Mouse (Mus musculus): Measurements from ENCODE around the gene Wnt9a. TPM values are rescaled to one million over a fixed set of nuclear protein-coding genes. Genes with fewer than 3 reads are reported as not detected.

Gene Wnt9a
- polyA plus RNA-seq, 1 experiment from 2014 or later: 2.7 TPM

DNA sequence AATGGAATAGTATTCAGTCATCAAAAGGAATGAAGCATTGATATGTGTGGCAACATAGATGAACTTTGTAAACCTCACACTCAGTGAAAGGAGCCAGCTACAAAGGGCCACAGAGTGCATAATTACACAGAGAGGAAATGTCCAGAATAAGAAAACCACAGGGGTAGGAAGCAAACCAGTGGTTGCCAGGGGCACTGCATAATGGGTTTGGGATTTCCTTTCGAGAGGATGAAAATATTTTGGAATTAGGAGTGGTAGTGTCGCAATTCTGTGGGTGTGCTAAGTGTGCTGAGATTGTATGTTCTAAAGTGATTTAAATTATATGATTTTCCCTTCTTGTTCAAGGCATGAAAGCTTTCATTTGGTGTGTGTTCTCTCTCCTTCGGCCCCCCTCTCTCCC is 32.5 kb upstream of the Wnt9a start:
- Histone ChIP-seq H3K9me3 (ENCODE audit: control insufficient read depth, low read length) (no peaks in the 10 kb centered on the region), H3K36me3 (ENCODE audit: control insufficient read depth, insufficient read depth, low read length) (no peaks in the 10 kb centered on the region), H3K4me1 (replicated peaks; ENCODE audit: control insufficient read depth, insufficient read depth, low read length) (no peaks in the 10 kb centered on the region), H3K4me3 (ENCODE audit: low read depth, low read length) (no peak overlapping the region), H3K27me3 (ENCODE audit: control insufficient read depth, insufficient read depth, low read length) (0 out of 2 replicates have a peak, but pooled peaks cover 2% of the 10 kb centered on the region), H3K27ac (ENCODE audit: low read depth, low read length) (no peak overlapping the region), H3K4me2 (replicated peaks; ENCODE audit: low read depth, low read length) (no peak overlapping the region), H3K9ac (ENCODE audit: low read depth, low read length) (no peak overlapping the region)
- DNase-seq (ENCODE audit: low spot score) (no peak), ATAC-seq (ENCODE audit: low FRiP score) (no peak)
- WGBS: 84% methylated on average over 3 of the region's 3 CpGs

DNA sequence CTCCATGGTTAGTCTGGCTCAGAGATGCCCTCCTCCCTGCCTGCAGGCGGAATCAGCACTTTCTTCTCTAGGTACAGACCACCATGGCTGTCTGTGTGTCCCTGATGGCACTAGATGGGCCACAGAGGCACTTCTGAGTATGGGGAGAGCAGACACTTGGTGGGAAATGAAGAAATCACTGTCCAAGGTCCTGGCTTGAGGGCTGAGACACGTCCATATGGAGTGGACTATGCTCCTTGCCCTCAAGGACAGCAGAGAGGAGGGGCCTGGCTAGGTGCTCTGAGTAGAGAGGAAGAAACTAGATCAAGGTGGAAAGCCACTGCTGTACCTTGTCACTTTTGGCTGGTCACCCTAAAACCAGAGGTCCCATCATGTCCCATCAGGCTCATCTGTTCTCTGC is 29.9 kb upstream of the Wnt9a start:
- ATAC-seq (ENCODE audit: low FRiP score) (no peak), DNase-seq (ENCODE audit: low spot score) (no peak)
- no peak overlapping the region for H3K9ac ChIP-seq (ENCODE audit: low read depth, low read length)
- H3K9me3 ChIP-seq (ENCODE audit: control insufficient read depth, low read length): no peaks in the 10 kb centered on the region
- H3K36me3 ChIP-seq (ENCODE audit: control insufficient read depth, insufficient read depth, low read length): no peaks in the 10 kb centered on the region
- H3K4me2 ChIP-seq (replicated peaks; ENCODE audit: low read depth, low read length): no peak overlapping the region
- H3K27ac ChIP-seq (ENCODE audit: low read depth, low read length): no peak overlapping the region
- H3K4me3 ChIP-seq (ENCODE audit: low read depth, low read length): no peak overlapping the region
- WGBS: 40% methylated on average over 2 of the region's 2 CpGs
- H3K4me1 ChIP-seq (replicated peaks; ENCODE audit: control insufficient read depth, insufficient read depth, low read length): no peaks in the 10 kb centered on the region
- H3K27me3 ChIP-seq (ENCODE audit: control insufficient read depth, insufficient read depth, low read length): 0 out of 2 replicates have a peak, but pooled peaks cover 2% of the 10 kb centered on the region

DNA sequence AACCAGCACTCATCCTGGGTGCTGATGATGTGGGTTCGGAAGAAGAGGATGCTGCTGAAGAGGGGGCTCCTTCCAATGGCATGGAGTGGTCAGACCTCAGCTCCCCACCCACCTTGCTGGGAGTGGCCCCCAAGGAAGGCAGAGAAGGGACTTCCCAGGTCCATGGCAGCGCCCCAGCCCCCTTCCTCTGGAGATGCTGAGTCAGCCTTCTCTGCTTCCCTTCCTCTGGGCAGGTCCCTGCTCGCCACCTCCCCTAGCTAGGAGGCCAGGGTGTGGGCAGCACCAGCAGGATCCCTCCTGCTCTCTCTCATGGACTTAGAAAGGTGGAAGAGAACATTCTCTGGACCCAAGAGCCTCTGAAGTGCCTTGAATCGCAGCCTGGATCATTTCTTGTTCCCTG is 28.7 kb upstream of the Wnt9a start:
- H3K9ac ChIP-seq (ENCODE audit: low read depth, low read length): no peak overlapping the region
- no peaks in the 10 kb centered on the region for H3K9me3 ChIP-seq (ENCODE audit: control insufficient read depth, low read length)
- no peaks in the 10 kb centered on the region for H3K4me1 ChIP-seq (replicated peaks; ENCODE audit: control insufficient read depth, insufficient read depth, low read length)
- H3K36me3 ChIP-seq (ENCODE audit: control insufficient read depth, insufficient read depth, low read length): no peaks in the 10 kb centered on the region
- no peak for ATAC-seq (ENCODE audit: low FRiP score)
- 74% methylated on average over 4 of the region's 4 CpGs for WGBS
- DNase-seq (ENCODE audit: low spot score): no peak
- H3K4me3 ChIP-seq (ENCODE audit: low read depth, low read length): no peak overlapping the region
- 0 out of 2 replicates have a peak, but pooled peaks cover 2% of the 10 kb centered on the region for H3K27me3 ChIP-seq (ENCODE audit: control insufficient read depth, insufficient read depth, low read length)
- no peak overlapping the region for H3K27ac ChIP-seq (ENCODE audit: low read depth, low read length)
- H3K4me2 ChIP-seq (replicated peaks; ENCODE audit: low read depth, low read length): no peak overlapping the region

DNA sequence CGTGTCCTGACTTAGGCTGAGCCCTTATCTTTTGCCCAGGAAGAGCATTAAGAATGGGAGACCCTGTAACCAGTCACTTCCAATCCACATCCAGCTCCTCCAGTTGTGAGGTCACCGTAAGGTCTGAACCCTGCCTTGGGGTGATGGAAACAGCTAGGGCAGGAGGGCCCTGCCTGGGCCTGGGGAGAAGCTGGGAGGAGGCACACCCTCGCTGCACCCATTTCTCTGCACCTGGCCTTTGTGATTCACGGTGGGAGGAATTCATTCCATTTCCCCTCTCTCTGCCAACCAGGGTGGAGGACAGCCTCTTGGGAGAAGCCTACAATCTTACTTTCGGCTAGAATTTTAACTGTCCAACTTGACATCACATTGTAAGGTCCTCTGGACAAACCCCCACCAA is 24.6 kb upstream of the Wnt9a start:
- 69% methylated on average over 5 of the region's 5 CpGs for WGBS

DNA sequence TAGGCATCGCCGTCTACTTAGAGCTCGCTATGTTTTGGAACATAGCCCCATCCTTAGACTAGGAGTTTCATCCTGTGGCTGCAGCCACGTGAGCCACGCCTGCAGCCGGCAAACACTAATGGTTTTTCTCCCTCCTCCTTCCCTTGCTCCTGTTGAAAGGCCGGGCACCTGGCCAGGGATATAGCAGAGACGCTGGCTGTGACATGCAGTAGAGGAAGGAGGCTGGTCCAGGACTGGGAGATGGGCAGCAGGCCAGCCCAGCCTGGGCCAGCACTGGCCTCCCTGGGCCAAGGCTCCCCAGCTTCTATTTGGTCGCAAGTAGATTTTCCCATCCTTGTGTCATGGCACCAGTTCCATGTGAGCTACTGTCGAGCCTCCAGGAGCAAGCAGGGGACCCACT is 23.8 kb upstream of the Wnt9a start:
- peaks cover 26% of the 10 kb centered on the region for H3K27me3 ChIP-seq (ENCODE audit: control insufficient read depth, insufficient read depth, low read length)
- H3K4me1 ChIP-seq (replicated peaks; ENCODE audit: control insufficient read depth, insufficient read depth, low read length): no peaks in the 10 kb centered on the region; the same call in 1 of the 2 replicates
- no peak overlapping the region for H3K4me3 ChIP-seq (ENCODE audit: low read depth, low read length)
- no peak for ATAC-seq (ENCODE audit: low FRiP score)
- 88% methylated on average over 10 of the region's 10 CpGs for WGBS
- no peak overlapping the region for H3K4me2 ChIP-seq (replicated peaks; ENCODE audit: low read depth, low read length)
- no peaks in the 10 kb centered on the region for H3K9me3 ChIP-seq (ENCODE audit: control insufficient read depth, low read length)
- no peaks in the 10 kb centered on the region for H3K36me3 ChIP-seq (ENCODE audit: control insufficient read depth, insufficient read depth, low read length)
- no peak overlapping the region for H3K9ac ChIP-seq (ENCODE audit: low read depth, low read length)
- H3K27ac ChIP-seq (ENCODE audit: low read depth, low read length): no peak overlapping the region
- DNase-seq (ENCODE audit: low spot score): no peak

More for the DNA sequence above, 24.6 kb upstream of the Wnt9a start:
- Histone ChIP-seq H3K9ac (ENCODE audit: low read depth, low read length) (no peak overlapping the region), H3K4me3 (ENCODE audit: low read depth, low read length) (no peak overlapping the region), H3K27ac (ENCODE audit: low read depth, low read length) (no peak overlapping the region), H3K9me3 (ENCODE audit: control insufficient read depth, low read length) (no peaks in the 10 kb centered on the region), H3K27me3 (ENCODE audit: control insufficient read depth, insufficient read depth, low read length) (peaks cover 18% of the 10 kb centered on the region), H3K4me1 (replicated peaks; ENCODE audit: control insufficient read depth, insufficient read depth, low read length) (no peaks in the 10 kb centered on the region; the same call in 1 of the 2 replicates), H3K36me3 (ENCODE audit: control insufficient read depth, insufficient read depth, low read length) (no peaks in the 10 kb centered on the region), H3K4me2 (replicated peaks; ENCODE audit: low read depth, low read length) (no peak overlapping the region)
- no peak for DNase-seq (ENCODE audit: low spot score)
- no peak for ATAC-seq (ENCODE audit: low FRiP score)

DNA sequence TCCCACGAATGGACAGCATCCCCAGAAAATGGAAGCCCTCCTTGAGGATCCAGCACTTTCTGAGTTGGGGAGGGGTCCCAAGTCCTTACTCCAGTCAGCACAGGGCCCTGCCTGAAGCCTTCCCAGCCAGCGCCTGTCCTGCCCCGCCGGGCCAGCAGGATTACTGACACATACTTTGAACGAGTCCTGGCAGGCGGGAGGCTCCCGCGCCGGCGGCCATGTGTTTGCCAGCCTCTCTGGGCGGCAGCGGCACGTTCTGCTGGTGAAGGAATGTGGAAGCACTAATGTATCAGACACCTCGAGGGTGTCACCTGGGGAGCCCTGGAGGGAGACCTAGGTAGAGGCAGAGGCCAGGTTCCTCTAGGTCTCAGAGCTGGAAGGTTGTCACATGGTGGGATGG is 22.6 kb upstream of the Wnt9a start:
- Histone ChIP-seq H3K27me3 (ENCODE audit: control insufficient read depth, insufficient read depth, low read length) (peaks cover 38% of the 10 kb centered on the region), H3K9ac (ENCODE audit: low read depth, low read length) (no peak overlapping the region), H3K4me1 (replicated peaks; ENCODE audit: control insufficient read depth, insufficient read depth, low read length) (peaks cover 2% of the 10 kb centered on the region; the same call in 1 of the 2 replicates), H3K4me3 (ENCODE audit: low read depth, low read length) (no peak overlapping the region), H3K4me2 (replicated peaks; ENCODE audit: low read depth, low read length) (no peak overlapping the region), H3K36me3 (ENCODE audit: control insufficient read depth, insufficient read depth, low read length) (no peaks in the 10 kb centered on the region), H3K9me3 (ENCODE audit: control insufficient read depth, low read length) (no peaks in the 10 kb centered on the region), H3K27ac (ENCODE audit: low read depth, low read length) (no peak overlapping the region)
- ATAC-seq (ENCODE audit: low FRiP score) (no peak), DNase-seq (ENCODE audit: low spot score) (no peak)
- 29% methylated on average over 14 of the region's 14 CpGs for WGBS

DNA sequence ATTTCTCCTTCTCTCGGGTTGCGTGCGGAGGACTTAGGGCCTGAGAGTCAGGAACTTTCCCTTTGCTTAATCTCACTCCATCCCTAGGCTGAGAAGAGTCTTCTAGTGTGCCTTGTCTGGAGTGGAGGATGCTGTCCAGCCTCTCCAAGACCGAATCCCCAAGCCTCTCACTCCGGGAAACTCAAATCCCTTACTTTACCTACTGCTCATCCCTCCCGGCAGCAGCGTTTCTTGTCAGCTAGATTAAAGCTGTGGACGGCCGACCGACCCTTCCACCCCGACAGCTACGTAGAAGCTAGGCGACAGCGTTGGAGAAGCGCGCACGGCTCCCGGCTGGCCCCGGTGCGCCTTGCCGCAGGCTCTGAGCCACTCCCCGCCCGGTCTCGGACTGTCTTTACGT is 17.0 kb upstream of the Wnt9a start:
- 1% methylated on average over 22 of the region's 25 CpGs for WGBS
- ATAC-seq (ENCODE audit: low FRiP score) (no peak), DNase-seq (ENCODE audit: low spot score) (peak; percentile 55)
- Histone ChIP-seq H3K4me3 (ENCODE audit: low read depth, low read length) (peak overlapping the region; percentile 24), H3K9me3 (ENCODE audit: control insufficient read depth, low read length) (no peaks in the 10 kb centered on the region), H3K4me2 (replicated peaks; ENCODE audit: low read depth, low read length) (peak overlapping the region; percentile 32), H3K27me3 (ENCODE audit: control insufficient read depth, insufficient read depth, low read length) (peaks cover 68% of the 10 kb centered on the region), H3K4me1 (replicated peaks; ENCODE audit: control insufficient read depth, insufficient read depth, low read length) (peaks cover 7% of the 10 kb centered on the region), H3K36me3 (ENCODE audit: control insufficient read depth, insufficient read depth, low read length) (no peaks in the 10 kb centered on the region), H3K9ac (ENCODE audit: low read depth, low read length) (no peak overlapping the region), H3K27ac (ENCODE audit: low read depth, low read length) (0 out of 2 replicates have a peak overlapping the region, but pooled peaks have one; percentile 49)

DNA sequence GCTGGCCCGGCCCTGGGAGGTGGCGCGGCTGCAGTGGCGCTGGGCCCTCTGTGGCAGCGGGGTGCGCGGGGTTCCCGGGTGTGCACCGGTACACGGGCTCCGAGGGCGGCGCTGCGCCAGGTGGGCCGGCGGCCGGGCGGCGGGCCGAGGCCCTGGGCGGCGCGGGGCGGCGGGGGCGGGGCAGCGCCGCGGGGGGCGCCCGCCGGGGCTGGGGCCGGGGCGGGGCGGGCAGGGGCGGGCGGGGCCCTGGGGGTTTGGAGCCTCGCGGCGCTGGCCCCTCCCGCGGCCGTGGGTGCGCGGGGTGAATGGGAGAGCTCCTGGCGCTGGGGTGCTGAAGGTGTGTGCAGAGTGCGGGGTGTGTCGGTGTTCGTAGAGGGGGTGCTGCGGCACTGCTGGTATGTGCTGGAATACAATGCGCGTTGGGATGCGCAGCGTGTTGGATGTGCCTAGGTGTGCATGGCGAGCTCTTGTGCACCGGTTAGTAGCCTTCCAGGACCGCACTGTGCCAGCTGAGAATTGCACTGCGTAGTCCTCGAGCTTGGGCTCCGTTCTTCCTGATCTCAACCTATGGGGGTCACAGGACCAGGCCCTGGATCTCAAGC is 15.9 kb upstream of the Wnt9a start, which contains the start of gene Wnt3a:
Gene Wnt3a (minus strand): TSS at position 51 of the 602 bp plus-strand sequence.
- no peak for ATAC-seq (ENCODE audit: low FRiP score)
- 0 out of 2 replicates have a peak within 1 kb of the TSS, but pooled peaks have one; percentile 11 for H3K9ac ChIP-seq (ENCODE audit: low read depth, low read length)

DNA sequence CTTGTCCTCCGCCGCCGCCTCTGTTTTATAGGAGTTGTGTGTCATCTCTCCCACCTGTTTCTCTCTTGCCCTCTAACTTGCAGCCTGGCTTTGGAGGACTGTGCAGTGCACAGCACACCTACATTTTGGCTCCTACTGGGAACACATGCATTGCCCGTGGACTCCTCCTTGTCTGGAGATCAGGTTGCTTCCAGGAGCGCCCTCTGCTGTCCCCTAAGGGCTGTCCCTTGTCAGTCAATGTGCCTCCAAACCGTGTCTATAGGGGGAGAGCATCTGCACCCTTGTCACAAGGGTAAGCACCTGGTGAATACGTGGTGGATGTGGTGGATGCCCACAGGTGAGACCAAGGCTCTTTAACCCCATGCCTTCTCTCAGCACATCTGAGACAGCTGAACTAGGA is 13.1 kb upstream of the Wnt9a start:
- H3K27ac ChIP-seq (ENCODE audit: low read depth, low read length): no peak overlapping the region
- no peak for ATAC-seq (ENCODE audit: low FRiP score)
- no peaks in the 10 kb centered on the region for H3K36me3 ChIP-seq (ENCODE audit: control insufficient read depth, insufficient read depth, low read length)
- WGBS: 27% methylated on average over 7 of the region's 7 CpGs
- no peak overlapping the region for H3K4me3 ChIP-seq (ENCODE audit: low read depth, low read length)
- peak; percentile 61 for DNase-seq (ENCODE audit: low spot score)
- H3K4me2 ChIP-seq (replicated peaks; ENCODE audit: low read depth, low read length): no peak overlapping the region
- peaks cover 44% of the 10 kb centered on the region for H3K27me3 ChIP-seq (ENCODE audit: control insufficient read depth, insufficient read depth, low read length)
- H3K9me3 ChIP-seq (ENCODE audit: control insufficient read depth, low read length): no peaks in the 10 kb centered on the region
- peaks cover 7% of the 10 kb centered on the region for H3K4me1 ChIP-seq (replicated peaks; ENCODE audit: control insufficient read depth, insufficient read depth, low read length)
- no peak overlapping the region for H3K9ac ChIP-seq (ENCODE audit: low read depth, low read length)

More for the DNA sequence above, 15.9 kb upstream of the Wnt9a start, which contains the start of gene Wnt3a:
- Histone ChIP-seq H3K27ac (ENCODE audit: low read depth, low read length) (0 out of 2 replicates have a peak within 1 kb of the TSS, but pooled peaks have one; percentile 49), H3K27me3 (ENCODE audit: control insufficient read depth, insufficient read depth, low read length) (peaks cover 67% of the 10 kb centered on the region), H3K4me2 (replicated peaks; ENCODE audit: low read depth, low read length) (peak within 1 kb of the TSS; percentile 49), H3K36me3 (ENCODE audit: control insufficient read depth, insufficient read depth, low read length) (no peaks in the 10 kb centered on the region), H3K4me1 (replicated peaks; ENCODE audit: control insufficient read depth, insufficient read depth, low read length) (peaks cover 7% of the 10 kb centered on the region), H3K4me3 (ENCODE audit: low read depth, low read length) (peak within 1 kb of the TSS; percentile 35), H3K9me3 (ENCODE audit: control insufficient read depth, low read length) (no peaks in the 10 kb centered on the region)
- DNase-seq (ENCODE audit: low spot score): no peak
- WGBS: 1% methylated on average over 30 of the region's 60 CpGs
